Mouse (Mus musculus): ENCODE measurements at regions not wholly inside any gene's neighbourhood (a gene's known extent, or its start where the extent isn't known, plus 50 kb on each side); places are given as distances from the start of the nearest gene placed in this dataset.

DNA sequence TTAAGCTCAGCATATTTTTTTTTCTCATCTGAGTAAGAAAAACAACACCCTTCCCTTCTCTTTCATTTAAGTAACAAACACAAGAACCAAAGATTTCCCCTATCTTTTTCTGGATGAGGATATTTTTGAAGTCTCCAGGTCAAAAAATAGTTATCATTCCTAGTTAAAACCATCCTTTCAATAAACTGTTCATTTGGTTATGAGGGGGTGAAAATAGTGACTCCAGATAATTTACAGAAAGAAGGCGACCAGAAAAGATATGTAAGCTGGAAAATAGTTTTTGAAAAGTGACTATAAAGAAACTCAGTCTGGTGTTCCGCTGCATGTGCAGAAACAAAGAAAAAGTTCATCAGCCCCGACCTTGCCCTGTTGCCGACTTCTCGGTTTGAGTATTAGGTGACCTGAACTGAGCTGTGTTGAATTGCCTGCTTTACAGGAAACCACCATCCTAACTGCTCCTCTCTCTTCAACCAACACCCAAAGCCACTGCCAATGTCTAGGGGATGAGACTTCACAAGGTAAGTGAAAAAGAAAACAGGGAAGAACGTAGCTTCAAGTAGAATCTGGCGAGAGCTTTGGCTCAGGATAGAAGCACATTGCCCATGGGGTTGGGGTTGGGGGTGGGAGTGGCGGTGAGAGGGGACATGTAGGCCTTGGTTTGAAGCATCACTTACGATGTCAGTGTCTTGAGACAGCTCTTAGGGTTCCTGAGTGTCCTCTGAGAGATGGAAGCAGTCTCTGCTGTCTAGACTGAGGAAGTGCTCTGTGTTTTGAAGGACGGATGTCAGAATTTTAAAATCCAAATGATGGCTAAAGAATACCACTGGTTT is 104.6 kb downstream of the Ube2e3 start:
- WGBS = 86% methylated on average over 10 of the region's 10 CpGs
- no peak for DNase-seq (ENCODE audit: extremely low spot score, low spot score)
- no peak overlapping the region for H3K27ac ChIP-seq
- no peaks in the 10 kb centered on the region for H3K9me3 ChIP-seq
- H3K4me3 ChIP-seq = no peak overlapping the region
- H3K4me1 ChIP-seq = no peaks in the 10 kb centered on the region
- H3K36me3 ChIP-seq (replicated peaks) = no peaks in the 10 kb centered on the region
- no peaks in the 10 kb centered on the region for H3K27me3 ChIP-seq (ENCODE audit: poor library complexity, severe bottlenecking)

DNA sequence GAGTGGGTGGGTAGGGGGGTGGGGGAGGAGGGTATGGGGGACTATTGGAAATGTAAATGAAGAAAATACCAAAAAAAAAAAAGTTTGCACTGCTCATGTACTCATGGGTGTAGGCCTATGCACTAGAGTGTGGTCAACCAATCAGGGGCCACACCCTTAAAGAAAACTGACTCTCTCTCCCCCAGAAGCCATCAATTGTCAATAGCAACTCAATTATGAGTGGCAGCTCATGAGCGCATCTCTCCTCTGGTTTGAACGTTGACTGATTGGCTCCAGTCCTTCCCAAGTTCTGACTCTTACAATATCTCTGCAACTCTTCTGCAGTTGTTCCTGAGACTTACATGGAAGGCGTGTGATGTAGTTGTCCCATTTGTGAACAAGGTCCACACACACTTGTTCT is 105.9 kb downstream of the Ube2e3 start:
- no peak for DNase-seq (ENCODE audit: extremely low spot score, low spot score)
- Histone ChIP-seq H3K27ac (no peak overlapping the region), H3K9me3 (no peaks in the 10 kb centered on the region), H3K4me1 (no peaks in the 10 kb centered on the region), H3K4me3 (no peak overlapping the region), H3K27me3 (ENCODE audit: poor library complexity, severe bottlenecking) (no peaks in the 10 kb centered on the region), H3K36me3 (replicated peaks) (no peaks in the 10 kb centered on the region)
- 92% methylated on average over 3 of the region's 3 CpGs for WGBS

DNA sequence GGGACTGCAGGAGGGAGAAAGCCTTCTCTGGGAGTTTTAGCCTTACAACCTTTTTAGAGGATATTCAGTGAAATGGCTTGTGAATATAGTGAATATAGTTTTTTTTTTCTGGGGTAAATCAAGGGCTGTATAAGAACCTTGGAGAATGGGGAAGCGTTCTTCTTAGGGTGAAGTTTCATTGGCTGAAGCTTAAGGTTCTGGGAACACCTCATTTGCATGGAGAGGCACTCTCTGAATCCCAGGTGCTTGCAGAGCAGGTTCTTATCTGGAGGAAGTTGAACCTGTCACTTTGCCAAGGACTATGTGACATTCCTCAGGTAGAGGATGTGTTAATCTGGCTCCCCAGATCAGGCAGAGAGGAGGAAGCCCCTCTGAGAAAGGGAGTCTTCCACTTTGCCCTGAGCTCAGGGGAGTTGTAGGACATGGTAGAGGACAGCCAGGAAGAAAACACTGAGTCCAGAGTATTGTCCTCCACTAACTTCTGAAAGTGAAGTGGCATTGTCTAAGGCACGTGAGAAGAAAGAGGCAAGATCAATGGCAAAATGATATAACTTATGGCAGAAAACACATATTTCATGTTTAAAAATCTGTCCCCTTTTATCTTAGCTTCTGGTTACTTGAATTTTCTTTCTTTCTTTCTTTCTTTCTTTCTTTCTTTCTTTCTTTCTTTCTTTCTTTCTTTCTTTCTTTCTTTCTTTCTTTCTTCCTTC is 106.9 kb downstream of the Ube2e3 start:
- 79% methylated on average over 2 of the region's 2 CpGs for WGBS
- Histone ChIP-seq H3K27me3 (ENCODE audit: poor library complexity, severe bottlenecking) (no peaks in the 10 kb centered on the region), H3K4me3 (no peak overlapping the region), H3K27ac (no peak overlapping the region), H3K9me3 (no peaks in the 10 kb centered on the region), H3K4me1 (no peaks in the 10 kb centered on the region), H3K36me3 (replicated peaks) (no peaks in the 10 kb centered on the region)
- DNase-seq (ENCODE audit: extremely low spot score, low spot score) = no peak

DNA sequence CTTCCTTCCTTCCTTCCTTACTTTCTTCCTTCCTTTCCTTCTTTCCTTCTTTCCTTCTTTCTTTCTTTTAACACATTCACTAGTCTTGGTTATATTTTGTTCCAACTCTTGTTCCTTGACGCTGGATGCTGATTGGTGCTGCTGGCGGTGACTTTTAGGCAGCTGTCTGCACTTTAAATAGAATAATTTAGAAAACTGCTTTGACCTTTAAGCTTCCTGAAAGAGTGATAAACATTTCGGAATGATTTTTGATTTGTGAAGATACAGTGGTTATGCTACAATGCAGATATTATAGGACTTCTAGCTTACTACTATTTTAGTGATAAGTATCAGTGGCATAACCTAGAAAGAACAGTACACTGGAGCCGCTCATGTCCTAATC is 107.5 kb downstream of the Ube2e3 start:
- DNase-seq (ENCODE audit: extremely low spot score, low spot score) = no peak
- WGBS = 89% methylated on average over 4 of the region's 4 CpGs
- Histone ChIP-seq H3K4me3 (no peak overlapping the region), H3K4me1 (no peaks in the 10 kb centered on the region), H3K36me3 (replicated peaks) (no peaks in the 10 kb centered on the region), H3K27ac (no peak overlapping the region), H3K9me3 (no peaks in the 10 kb centered on the region), H3K27me3 (ENCODE audit: poor library complexity, severe bottlenecking) (no peaks in the 10 kb centered on the region)

DNA sequence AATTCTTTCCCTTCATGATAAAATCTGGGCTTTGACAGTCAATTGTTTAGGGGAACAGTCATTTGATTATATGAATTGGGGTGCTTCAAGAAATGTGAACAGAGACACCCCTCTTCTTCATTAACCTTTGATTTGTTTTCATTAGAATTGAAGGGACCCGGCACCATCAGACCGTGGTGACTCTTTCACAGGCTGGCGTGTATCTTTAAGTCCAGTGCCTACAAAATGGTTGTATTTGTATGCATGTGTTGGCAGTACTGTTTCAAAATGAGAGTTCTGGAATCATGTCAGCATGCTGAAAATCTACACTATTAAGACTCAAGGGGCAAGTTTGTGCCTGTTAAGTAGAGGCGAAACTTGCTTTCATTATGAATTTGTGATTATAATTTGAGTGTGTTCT is 108.2 kb downstream of the Ube2e3 start:
- H3K4me3 ChIP-seq = no peak overlapping the region
- no peaks in the 10 kb centered on the region for H3K27me3 ChIP-seq (ENCODE audit: poor library complexity, severe bottlenecking)
- no peaks in the 10 kb centered on the region for H3K4me1 ChIP-seq
- 92% methylated on average over 4 of the region's 4 CpGs for WGBS
- H3K36me3 ChIP-seq (replicated peaks) = no peaks in the 10 kb centered on the region
- no peaks in the 10 kb centered on the region for H3K9me3 ChIP-seq
- H3K27ac ChIP-seq = no peak overlapping the region
- DNase-seq (ENCODE audit: extremely low spot score, low spot score) = no peak

DNA sequence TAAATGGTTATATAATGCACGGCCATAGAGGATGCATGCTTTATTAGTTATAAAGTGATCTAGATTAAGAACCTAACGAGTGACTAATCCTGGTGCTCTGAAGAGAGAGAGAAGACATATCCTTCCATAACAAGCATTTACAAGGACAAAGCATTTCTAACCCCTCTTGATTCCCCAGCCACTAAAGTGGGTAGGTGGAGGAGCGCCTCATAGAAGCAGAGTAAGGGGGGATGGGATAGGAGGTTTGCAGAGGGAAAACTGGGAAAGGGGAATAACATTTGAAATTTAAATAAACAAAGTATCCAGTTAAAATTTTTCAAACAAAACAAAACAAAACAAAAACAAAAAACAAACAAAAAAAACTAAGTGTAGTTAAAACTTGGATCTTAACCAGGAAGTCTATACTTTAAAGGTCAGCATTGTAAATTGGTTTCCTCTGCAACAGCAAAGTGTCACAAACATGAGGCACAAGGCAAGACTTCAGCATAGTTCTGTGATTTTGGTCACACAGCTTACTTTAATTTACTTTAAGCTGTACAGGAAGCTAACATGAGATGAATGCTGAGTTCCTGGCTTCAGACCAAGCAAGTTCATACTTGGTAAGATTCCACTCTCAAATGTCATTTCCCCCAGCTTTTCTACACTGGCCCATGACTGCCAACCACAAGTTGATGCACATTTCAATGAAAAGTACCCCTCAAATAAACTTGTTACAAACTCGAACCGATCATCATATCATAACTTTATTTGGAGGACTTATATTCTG is 109.9 kb downstream of the Ube2e3 start:
- Histone ChIP-seq H3K27me3 (ENCODE audit: poor library complexity, severe bottlenecking) (no peaks in the 10 kb centered on the region), H3K4me3 (no peak overlapping the region), H3K36me3 (replicated peaks) (no peaks in the 10 kb centered on the region), H3K27ac (no peak overlapping the region), H3K9me3 (no peaks in the 10 kb centered on the region), H3K4me1 (no peaks in the 10 kb centered on the region)
- no peak for DNase-seq (ENCODE audit: extremely low spot score, low spot score)
- WGBS = 84% methylated on average over 5 of the region's 5 CpGs

DNA sequence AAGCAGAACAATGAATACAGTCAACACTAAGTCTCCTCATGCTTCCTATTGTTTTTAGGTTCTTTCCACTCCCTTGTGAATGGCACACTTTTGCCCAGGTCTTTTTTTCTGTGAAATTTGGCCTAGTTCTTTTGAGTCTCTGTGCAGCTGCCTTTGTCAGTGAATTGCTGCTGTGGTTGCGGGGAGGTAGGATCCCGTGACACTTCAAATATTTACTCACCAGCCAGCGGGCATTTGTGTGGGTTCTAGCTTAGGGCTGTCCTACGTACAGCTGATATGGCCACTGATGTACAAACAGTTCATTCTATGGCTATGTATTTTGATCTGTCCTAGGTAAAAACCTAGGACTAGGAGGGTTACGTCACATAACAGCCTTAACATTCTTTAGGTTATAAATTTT is 112.1 kb downstream of the Ube2e3 start:
- H3K4me1 ChIP-seq = no peaks in the 10 kb centered on the region
- WGBS = 89% methylated on average over 5 of the region's 5 CpGs
- no peak overlapping the region for H3K27ac ChIP-seq
- no peak overlapping the region for H3K4me3 ChIP-seq
- DNase-seq (ENCODE audit: extremely low spot score, low spot score) = no peak
- H3K27me3 ChIP-seq (ENCODE audit: poor library complexity, severe bottlenecking) = no peaks in the 10 kb centered on the region
- no peaks in the 10 kb centered on the region for H3K36me3 ChIP-seq (replicated peaks)
- H3K9me3 ChIP-seq = no peaks in the 10 kb centered on the region

DNA sequence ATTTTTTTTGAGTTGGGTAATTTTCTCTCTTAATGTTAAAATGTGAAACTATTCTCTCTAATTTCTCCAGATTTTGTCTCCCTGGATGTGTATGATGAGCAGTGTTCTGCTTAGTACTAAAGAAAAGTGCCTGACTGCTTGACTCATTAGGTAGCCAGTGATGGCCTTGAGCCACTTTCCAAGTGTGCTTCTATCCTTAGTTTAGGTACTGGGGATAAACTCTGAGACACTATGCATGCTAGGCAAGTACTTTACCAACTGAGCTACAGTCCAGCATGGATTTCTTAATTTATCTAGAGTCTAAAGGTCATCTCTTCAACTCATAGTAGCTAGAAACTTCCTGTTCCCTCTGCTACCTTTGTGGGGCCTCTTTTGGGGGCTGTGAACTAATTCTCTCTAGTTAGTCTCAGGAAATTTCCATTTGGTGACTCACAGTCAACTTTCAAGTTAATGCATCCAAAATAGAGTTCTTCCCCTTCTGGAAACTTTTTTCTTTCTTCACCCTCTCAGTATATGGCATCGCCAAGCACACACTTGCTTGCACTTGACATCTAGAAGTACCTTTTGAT is 112.8 kb downstream of the Ube2e3 start:
- H3K27me3 ChIP-seq (ENCODE audit: poor library complexity, severe bottlenecking) = no peaks in the 10 kb centered on the region
- H3K9me3 ChIP-seq = no peaks in the 10 kb centered on the region
- no peak overlapping the region for H3K4me3 ChIP-seq
- no peaks in the 10 kb centered on the region for H3K36me3 ChIP-seq (replicated peaks)
- H3K27ac ChIP-seq = no peak overlapping the region
- H3K4me1 ChIP-seq = no peaks in the 10 kb centered on the region
- DNase-seq (ENCODE audit: extremely low spot score, low spot score) = no peak
- 94% methylated on average over 1 of the region's 1 CpGs for WGBS

DNA sequence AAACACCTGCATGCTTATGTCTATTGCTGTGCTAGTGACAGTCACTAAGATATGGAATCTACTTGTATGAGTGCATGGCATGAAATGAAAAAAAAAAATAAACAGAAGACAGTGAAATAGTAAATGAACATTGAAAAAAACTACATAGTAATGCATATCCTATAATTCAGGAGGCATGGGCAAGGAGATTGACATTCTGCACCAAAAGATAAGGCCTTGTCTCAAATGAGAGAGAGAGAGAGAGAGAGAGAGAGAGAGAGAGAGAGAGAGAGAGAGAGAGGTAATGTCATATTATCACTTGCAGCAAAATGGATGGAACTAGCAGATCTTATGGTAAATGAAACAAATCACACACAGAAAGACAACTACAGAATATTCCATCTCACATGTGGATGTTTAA is 115.4 kb downstream of the Ube2e3 start:
- no peak overlapping the region for H3K27ac ChIP-seq
- H3K36me3 ChIP-seq (replicated peaks) = no peaks in the 10 kb centered on the region
- no peak for DNase-seq (ENCODE audit: extremely low spot score, low spot score)
- no peaks in the 10 kb centered on the region for H3K9me3 ChIP-seq
- H3K27me3 ChIP-seq (ENCODE audit: poor library complexity, severe bottlenecking) = no peaks in the 10 kb centered on the region
- H3K4me1 ChIP-seq = no peaks in the 10 kb centered on the region
- H3K4me3 ChIP-seq = no peak overlapping the region

DNA sequence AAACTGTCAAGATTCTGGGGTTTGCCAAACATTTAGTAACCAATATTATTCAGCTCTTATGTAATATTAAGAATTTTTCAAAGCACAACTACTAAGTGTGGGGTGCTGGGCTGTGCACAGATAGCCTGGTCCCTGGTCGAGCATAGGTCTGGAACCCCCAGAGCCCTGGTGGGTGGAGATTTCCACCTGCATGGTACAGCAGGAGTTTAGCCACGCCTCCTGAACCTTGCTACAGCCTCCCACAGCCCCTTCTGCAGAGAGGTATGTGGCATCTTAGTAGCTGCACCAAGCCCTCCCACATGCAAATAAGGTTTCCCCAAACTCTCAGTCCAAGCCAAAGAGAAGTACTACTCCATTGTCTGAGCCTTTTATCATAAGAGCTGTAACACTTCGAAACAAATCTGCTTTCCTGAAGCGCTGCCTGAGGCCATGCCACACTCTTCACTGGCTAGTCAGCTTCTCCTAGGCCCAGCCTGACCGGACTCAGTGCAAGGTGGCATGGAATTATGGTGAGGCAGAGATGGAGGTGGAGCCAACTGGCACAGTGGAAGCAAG is 116.1 kb downstream of the Ube2e3 start:
- H3K27ac ChIP-seq = no peak overlapping the region
- H3K4me3 ChIP-seq = no peak overlapping the region
- DNase-seq (ENCODE audit: extremely low spot score, low spot score) = no peak
- no peaks in the 10 kb centered on the region for H3K27me3 ChIP-seq (ENCODE audit: poor library complexity, severe bottlenecking)
- H3K4me1 ChIP-seq = no peaks in the 10 kb centered on the region
- no peaks in the 10 kb centered on the region for H3K36me3 ChIP-seq (replicated peaks)
- 58% methylated on average over 5 of the region's 5 CpGs for WGBS
- no peaks in the 10 kb centered on the region for H3K9me3 ChIP-seq

DNA sequence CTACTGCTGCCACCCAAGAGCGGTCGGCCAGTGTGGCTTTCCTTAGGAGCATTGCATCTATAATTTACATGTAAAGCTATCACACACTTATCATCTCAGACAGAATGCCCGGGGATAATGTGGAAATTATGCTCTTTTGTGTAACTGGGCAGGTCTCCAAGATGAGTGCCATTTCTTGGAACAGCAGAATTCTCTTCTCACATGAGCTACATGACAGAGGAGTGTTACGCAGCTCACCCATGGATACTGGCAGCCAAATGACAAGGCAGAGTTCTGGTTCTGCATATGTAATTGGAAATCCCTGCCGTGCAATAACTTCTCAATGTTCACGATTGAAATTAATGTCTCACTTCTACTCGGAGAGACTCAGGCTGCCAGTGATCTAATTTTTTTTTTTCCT is 119.1 kb downstream of the Ube2e3 start:
- Histone ChIP-seq H3K4me1 (no peaks in the 10 kb centered on the region), H3K27me3 (ENCODE audit: poor library complexity, severe bottlenecking) (no peaks in the 10 kb centered on the region), H3K9me3 (no peaks in the 10 kb centered on the region), H3K27ac (no peak overlapping the region), H3K4me3 (no peak overlapping the region), H3K36me3 (replicated peaks) (no peaks in the 10 kb centered on the region)
- no peak for DNase-seq (ENCODE audit: extremely low spot score, low spot score)
- 94% methylated on average over 7 of the region's 7 CpGs for WGBS

DNA sequence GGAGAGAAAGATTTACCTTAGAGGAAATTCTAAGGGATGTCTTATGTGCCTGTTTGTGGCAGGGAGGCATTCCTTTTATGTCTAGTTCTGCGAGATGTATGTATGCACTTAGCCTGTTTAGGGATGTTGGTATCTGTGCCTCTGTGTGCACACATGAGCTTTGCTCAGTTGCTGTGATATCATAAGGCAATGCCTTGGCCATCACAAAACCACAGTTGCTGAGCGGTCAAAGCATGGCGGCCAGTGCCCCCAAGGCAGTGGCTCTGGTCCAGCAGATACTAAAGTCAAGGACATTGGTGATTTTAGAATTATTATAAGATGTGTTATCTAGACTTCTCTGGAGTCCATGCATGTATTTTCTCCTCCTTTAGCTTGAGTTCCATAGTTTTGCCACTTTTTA is 119.5 kb downstream of the Ube2e3 start:
- Histone ChIP-seq H3K36me3 (replicated peaks) (no peaks in the 10 kb centered on the region), H3K4me1 (no peaks in the 10 kb centered on the region), H3K4me3 (no peak overlapping the region), H3K27me3 (ENCODE audit: poor library complexity, severe bottlenecking) (no peaks in the 10 kb centered on the region), H3K27ac (no peak overlapping the region), H3K9me3 (no peaks in the 10 kb centered on the region)
- no peak for DNase-seq (ENCODE audit: extremely low spot score, low spot score)
- 94% methylated on average over 3 of the region's 3 CpGs for WGBS

Data from forebrain, embryonic 10.5 days (tissue).